Mouse (Mus musculus): ENCODE results near the gene Wnt1.
"Not testable (repeated sequence)": the region's sequence is repeated elsewhere in the genome, so short reads cannot be mapped to it uniquely, and the experiment has no call there.

Gene Wnt1

DNA sequence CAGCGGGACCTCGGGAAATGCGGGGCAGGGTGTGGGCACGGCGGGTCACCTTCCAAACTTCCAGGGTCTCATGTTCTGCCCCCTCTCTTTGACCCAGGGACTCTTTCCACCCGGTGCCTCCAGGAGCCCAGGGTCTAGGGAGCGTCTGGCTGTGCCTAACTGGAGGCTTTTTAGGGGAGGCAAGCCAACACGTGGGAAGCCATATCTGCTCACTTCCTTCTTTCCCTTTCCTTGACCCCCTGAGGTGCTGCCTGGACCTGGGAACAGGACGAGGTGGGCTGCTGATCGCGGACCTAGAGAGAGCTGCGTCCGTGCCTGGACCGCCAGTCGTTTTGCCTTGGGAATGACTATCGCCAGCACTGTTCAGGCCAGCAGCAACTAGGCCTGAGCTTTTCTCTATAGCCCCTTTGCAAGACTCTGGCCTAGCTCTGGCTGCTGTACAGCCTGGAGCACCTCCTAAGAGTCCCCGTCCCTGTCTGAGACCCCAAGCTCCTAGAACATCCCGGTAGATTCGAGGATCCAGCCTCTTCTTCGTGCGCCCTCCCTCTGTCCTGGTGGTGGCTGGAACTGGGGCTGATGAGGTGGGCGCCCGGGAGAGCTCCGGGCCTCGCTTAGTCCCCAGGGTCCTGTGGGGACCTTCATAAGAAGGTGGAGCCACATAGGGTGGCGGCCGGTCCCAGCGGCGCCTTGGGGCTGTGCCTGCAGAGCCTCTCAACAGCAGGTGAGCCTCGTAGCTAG, 16.6 kb downstream of the Wnt1 start:
- DNase-seq (ENCODE audit: low spot score), result no peak

DNA sequence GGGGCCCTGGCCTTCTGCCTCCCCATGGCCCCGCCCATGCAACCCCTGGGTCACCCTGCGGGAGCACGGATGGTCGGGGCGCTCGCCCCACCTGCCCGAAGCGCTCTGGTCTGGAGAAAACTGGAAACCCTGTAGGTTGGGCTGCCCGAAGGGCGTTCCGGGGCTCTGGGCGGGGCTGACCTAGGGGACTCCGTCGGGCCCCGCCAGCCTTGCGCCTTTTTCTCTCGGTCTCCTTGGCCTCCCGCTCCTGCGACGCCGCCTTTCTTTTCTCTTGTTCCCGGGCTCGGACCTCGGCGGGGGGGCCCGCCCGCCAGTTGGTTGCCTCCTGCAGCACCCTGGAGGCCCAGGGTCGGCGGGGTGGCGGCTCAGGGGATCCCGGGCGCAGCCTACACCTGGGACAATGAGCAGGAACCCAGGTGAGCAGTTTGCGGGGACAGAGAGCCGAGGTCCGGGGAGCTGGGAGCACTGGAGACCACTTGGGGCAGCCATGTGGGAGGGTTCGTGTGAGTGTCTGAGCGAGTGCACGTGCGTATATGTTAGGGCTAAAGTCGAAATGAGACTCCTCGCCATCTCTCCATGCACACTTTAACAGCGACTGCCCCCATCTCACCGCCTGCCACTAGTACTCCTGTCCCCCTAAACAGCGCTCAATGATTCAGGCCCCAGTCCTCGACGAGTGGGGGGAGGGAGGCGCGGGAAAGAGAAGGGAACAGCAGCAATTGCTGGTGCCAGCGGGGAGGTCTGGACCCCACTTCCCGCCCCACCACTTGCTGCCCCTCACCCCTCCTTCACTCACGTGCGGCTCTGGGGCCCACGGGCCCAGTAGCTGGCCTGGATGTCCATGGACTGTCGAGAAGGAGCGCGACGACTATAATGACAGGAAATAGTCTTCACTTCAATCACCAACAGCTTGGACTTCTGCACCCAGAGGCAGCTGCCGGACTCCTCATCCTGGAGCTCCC, 17.4 kb downstream of the Wnt1 start:
- DNase-seq (ENCODE audit: low spot score), result no peak

DNA sequence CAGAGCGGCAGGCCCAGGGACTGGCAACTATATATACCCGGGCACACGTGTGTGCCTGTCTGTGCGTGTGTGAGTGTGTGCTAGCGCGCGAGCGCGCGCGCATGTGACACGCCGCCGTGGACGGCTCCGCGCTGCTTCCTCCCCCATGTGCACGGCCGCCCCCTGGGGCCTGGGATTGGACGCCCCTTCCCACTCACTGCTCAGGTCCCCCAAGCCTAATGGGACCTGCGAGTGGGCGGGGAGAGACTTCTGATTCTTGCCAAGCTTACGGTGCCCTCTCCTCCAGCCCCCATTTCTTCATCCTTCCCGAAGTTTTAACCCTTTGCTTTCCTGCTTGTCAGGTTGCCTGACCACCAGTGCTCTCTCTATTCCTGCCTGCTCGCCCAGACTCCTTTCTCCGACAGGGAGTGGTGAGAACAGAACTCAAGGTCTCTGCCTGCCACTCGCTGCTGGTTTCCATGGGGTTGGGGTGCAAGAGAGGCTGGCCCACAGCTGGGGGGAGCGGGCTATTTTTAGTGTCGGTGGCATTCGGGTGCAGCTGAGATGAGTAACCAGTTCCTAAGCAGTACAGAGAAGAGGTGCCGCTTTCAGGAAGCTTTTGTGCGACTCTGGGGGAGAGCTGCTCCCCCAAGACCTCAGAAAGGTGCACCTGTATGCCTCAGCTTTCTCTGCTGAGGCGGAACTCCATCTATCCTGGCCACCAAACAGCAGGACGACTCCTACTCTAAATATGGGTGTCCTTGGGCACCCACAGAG, 18.4 kb downstream of the Wnt1 start:
- no peak for DNase-seq (ENCODE audit: low spot score)

GRCm38 (mm10) chr15:98808651-98809134, 19.0 kb downstream of the Wnt1 start:
- DNase-seq (ENCODE audit: low spot score), result no peak

- no peak for DNase-seq (ENCODE audit: low spot score)
Observed at GRCm38 (mm10) chr15:98809390-98809789, 19.7 kb downstream of the Wnt1 start, which contains the start of gene Ddn. Gene Ddn (minus strand): TSS chr15:98809490.

GRCm38 (mm10) chr15:98810212-98810611, 20.6 kb downstream of the Wnt1 start:
- DNase-seq (ENCODE audit: low spot score), result not testable (repeated sequence)

DNA sequence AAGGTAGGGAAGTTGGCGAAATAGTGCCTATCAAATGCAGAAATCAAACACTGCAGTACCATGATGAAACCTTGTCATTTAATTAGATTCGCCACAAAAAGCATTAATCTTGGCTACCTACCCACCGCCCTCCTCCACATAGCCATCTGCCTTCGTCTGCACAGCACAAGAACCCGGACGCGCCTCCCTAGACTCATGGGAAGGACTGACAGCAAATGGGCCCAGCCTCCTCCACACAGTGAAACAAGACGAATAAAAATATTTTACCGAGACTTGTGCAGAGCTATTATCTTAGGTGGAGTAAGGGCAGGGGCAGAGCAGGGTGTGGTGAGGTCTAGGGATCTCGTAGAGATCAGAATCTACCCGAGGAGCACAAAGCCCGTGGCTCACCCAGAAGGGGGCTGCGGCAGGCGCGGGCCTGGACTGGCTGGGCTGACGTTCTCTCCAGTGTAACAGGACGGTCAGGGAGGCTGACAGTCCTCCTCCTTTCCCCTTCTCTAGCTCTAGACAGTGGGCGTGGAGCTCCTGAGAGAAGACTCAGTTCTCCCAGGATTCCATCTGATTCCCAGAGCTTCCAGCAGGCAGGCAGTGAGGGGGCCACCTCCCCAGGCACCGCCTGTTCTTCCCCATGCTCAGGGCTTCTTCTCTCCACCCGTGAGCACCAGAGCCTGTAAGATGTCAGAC, 23.2 kb downstream of the Wnt1 start:
- no peak for DNase-seq (ENCODE audit: low spot score)

DNA sequence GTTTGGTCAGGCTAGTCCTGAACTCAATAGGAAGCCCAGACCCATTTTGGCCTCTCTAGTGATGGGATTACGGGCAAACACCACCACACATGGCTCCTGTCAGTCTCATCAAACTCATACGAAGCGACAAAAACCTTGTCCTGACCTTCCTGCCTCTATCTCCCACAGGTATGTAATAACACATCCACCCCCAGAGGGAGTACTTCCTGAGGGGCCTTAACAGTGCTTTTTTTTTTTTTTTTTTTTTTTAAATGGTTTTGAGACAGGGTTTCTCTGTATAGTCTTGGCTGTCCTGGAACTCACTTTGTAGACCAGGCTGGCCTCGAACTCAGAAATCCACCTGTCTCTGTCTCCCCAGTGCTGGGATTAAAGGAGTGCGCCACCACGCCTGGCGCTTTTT, 28.5 kb downstream of the Wnt1 start:
- no peak for DNase-seq (ENCODE audit: low spot score)

DNA sequence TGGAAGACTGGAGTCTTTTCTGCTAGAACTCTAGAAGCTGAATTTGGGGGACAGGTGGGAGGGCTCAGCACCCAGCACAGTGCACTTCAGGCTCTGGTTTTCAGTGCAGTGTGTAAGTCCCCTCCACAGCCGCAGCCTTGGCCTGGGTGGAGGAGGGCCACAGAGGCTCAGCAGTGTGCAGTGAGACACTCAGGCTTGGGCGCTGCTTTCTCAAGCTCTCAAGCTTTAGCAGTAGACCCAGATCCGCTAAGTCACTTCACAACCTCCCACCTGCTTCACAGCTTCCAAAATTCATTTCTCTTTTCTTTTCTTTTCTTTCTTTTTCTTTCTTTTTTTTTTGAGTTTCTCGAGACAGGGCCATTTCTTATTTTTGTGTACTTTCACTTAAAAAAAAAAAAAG, 31.3 kb downstream of the Wnt1 start:
- no peak for DNase-seq (ENCODE audit: low spot score)

DNA sequence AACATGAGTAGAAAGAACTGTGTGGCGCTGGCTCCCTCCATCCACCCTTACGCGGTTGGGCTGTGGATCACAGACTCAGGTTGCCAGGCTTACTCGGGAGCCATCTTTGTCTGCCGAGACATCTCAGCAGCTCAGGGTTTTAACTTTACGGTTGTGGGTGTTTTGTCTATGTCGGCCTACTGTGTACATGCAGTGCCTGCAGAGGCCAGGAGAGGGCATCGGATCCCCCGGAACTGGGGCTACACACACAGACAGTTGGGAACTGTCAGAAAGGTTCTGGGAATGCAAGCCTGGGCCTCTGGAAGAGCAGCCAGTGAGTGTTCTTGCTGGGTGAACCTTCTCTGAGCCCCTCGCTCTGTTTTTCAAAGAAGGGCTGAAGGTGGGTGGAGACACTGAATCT, 31.7 kb downstream of the Wnt1 start:
- no peak for DNase-seq (ENCODE audit: low spot score)

DNA sequence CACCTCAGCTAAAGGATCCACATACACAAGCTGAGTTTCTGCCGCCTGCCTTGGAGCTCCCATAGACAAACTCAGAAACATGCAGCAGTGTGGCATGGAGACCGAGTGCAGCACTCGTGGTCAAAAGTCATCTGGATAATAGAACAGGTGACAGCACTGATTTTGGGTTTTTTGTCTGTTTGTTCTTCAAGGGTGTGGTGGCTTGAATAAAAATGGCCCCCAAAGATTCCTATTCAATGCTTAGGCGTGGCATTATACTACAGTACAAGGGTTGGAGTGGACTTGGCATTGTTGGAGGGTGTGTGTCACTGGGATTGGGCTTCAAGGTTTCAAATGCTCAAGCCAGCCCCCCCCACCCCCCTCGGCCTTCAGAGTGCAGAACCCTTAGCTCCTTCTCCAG, 32.5 kb downstream of the Wnt1 start:
- no peak for DNase-seq (ENCODE audit: low spot score)

DNA sequence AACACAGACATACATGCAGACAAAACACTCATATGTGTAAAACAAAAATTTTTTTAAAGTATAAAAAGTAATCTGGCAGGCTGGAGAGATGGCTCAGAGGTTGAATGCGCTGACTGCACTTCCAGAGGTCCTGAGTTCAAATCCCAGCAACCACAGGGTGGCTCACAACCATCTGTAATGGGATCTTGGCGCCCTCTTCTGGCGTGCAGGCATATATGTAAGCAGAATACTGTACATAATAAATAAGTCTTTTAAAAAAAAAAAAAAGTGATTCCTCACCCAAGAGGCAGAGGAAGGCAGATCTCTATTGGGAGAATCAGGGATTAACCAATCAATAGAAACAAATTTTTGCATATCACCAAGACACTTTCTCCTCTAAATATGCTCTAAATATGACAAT, 33.8 kb downstream of the Wnt1 start:
- DNase-seq (ENCODE audit: low spot score), result no peak

DNA sequence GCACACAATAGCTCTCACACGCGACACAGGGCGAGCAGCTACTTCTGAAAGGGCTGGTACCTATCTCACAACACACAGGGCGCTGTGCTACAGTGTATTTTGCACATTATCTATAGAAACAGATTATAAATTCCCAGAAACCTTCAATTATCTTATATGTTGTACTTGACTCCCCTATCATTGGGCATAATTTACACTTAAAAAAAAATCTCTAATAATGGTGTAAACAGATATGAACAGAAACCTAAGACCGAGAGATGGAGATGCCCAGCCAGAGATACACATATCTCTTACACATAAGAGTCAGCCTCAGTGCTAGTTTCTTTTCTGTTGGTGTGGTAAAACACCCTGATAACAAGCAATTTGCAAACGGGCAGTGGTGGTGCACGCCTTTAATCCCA, 38.0 kb downstream of the Wnt1 start:
- DNase-seq (ENCODE audit: low spot score), result no peak

GRCm38 (mm10) chr15:98830736-98831683, 41.4 kb downstream of the Wnt1 start, which contains the start of gene Prkag1:
Gene Prkag1 (minus strand): TSS chr15:98831521.
- DNase-seq (ENCODE audit: low spot score), result peak; percentile 91

- DNase-seq (ENCODE audit: low spot score), result no peak
Observed at GRCm38 (mm10) chr15:98831684-98832035, 42.0 kb downstream of the Wnt1 start.

DNA sequence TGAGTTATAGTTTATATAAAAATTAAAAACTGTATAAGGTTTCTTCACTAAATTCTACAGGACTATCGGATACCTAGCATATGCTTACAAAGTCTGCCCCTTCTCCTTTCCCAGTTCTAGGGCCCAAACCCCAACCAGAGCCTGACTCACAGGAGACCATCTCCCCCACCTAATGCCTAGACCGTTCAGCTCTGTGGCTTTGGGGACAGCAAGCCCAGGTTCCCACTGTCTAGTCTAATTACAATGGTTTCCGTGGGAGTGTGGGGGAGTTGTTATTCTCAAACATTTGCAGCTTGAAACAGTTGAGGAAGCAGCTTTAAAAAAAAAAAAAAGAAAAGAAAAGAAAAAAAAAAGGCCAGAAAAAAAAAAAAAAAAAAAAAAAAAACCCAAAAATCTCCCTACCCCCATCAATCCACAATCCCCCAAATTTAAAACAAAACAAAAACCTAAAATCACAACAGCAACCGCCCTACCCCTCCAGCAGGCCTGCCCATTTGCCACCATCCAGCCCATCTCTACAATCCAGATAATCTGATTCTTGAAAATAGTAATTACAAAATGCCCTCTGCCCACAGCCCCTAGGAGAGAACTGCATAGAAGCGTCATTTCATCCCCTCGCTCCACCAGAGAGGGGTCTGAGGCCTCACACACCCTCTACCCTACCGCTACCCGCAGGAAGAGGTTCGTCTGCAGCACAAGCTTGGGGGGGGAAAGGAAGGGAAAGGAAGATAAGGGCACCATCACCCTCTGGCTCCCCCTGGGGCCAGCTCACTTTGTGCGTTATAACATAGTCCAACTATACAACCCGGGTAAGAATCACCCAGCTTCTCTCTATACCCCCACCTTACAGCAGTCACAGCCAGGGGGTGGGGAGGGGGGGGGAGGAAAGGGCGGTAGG, 42.8 kb downstream of the Wnt1 start:
- no peak for DNase-seq (ENCODE audit: low spot score)

DNA sequence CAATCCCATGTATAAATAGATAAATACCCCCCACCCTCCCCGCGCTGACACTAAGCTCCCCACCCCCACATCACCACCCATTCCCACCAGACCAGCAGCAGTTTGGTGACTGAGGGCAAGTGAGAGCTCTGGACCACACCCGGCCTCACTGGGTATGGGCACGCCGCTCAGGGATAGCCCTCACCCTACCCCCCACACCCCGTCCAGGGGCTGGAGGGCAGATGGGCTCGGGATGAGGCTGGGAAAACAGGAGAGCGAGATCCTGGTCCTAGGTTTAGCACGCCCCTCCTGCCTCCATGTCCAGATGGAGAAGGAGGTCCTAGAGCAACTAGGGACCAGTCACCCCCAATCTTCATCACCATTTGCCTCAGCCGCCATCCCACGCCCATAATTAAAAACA, 43.6 kb downstream of the Wnt1 start:
- DNase-seq (ENCODE audit: low spot score), result no peak

DNA sequence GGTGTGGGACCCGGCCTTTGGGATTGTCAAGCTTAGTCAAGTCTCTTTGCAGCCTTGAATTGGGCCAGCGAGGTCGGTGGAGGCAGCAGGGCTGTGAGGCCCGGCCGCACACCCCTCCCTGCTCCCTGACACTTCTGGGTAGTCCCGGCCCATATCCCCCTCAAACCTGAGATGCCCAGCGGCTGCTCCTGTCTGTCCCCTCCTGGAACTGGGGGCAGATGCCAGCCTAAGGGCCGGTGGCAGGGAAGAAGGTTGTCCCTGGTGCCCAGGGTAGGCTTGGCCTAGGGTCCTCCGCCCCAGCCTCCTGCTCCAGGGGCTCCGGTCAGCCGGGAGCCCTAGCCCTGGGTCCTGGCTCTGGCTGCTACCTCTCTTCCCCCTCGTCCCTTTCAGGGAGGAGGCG, 44.4 kb downstream of the Wnt1 start:
- DNase-seq (ENCODE audit: low spot score), result no peak

DNA sequence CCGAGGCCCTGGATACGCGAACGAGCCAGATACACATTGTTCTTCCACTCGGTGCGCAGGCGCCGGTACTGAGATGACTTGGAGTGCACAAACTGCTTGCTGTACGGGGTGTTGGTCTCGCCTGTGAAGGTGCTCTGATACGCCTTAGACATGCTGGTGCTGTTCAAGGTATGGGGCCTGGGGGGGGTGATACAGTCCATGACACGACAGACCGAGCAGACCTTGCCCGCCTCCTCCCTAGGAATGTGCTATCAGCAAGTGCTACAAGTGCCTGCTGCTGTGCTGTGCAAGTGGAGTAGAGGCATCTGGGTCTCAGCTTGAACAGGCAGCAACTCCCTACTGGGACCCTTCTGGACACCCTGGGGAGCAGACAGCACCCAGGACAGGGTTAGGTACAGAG, 45.6 kb downstream of the Wnt1 start:
- DNase-seq (ENCODE audit: low spot score), result no peak
